Mouse (Mus musculus): ENCODE data around the gene H2-K1.

Gene H2-K1

DNA sequence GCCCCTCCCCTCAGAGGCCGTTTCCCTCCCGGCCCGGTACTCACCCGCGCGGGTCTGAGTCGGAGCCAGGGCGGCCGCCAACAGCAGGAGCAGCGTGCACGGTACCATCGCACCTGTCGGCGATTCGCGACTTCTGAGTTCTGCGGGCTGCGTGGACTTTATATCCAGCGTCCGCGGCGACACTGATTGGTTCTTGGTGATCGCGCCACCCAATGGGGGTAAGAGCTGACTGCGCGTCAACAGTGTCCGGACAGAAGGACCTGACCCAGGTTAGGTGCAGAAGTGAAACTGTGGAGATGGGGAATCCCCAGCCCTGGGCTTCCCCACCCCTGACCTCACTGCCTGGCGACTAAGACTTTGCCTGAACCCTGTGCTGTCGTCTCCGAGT, at the start of gene H2-K1:
TSS of gene H2-K1 (minus strand) at position 198 of the 388 bp plus-strand sequence.
- peak; percentile 94 for DNase-seq

DNA sequence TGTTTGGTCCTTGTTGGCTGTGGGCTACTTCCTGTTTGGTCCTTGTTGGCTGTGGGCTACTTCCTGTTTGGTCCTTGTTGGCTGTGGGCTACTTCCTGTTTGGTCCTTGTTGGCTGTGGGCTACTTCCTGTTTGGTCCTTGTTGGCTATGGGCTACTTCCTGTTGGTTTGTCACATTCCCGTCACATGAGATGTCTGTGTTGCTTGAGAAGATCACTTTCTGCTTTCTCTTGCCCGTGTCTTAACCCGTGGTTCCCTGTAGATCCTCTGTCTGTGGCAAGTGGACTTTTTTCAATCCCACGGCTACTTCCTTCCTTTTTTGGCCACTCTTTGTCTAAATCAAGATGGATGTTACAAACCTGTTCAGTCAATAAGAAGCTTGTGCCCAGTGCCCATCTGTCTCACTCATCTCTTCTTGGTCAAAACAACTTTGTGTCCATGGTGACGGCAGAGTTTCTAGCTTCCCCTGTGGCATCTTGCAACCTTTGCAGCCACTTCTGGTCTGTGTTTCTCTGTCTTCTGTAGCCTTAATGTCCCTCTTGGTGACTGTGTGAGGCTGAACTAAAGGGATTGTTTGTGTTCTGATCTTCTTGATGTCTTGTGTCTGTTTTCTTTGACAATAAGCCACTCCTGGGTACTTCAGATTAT, 47.4 kb upstream of the H2-K1 start:
- DNase-seq = no peak

DNA sequence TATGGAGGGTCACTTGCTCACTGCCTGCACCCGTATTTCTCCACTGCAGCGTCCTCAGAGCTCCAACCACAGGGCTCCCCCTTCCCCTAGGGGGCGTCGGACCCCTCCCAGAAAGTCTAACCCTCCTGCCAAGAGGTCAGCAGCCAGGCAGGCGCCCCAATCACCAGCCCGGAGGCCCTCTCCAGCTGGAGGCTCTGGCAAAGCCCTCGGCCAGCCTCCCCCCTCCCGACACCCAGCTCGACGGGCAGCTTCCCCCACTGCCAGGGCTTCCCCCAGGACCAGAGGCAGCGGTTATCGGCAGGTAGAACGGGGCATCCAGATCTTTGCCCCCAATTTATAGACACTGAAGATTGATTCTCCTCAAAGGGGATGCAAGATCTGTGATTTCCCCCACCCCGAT, 45.8 kb upstream of the H2-K1 start:
- DNase-seq = no peak

DNA sequence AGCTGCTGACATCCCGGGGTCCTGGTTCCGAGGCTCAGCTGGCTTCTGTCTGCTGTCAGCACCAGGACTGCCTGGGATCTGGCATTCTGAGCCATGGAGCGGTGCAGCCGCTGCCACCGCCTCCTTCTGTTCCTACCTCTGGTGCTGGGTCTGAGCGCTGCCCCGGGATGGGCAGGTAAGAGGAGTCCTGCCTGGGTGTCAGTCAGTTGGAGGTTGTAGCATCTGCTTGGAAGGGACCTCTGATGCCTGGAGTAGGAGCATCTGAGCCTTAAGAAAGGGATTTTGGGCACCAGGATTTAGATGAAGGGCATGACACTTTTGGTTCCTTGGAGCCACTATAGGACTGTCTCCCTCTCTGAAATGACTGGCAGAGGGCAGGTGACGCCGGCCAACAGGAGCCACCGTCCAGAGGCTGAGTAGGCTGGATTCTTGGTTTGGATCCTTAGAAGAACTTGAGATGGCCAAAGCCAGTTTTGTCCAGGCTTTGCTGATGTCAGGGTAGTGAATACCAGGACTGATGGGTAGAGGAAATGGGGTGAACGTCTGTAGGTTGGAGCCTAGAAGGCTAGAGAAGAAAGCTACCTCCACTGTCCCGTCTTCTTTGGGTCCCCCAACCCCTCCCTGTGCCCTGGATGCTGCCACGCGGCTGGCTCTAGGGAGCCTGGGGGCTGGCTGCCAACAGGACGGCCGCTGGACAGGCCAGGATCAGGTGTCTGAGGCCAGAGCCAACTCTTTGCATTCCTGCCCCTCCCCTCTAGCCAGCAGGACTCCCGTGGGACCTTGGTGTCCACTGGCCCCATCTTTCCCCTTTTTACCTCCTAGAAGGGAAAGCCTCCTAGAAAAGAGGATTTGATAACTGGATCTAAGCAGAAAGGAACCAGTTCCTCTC, 39.7 kb upstream of the H2-K1 start:
- DNase-seq = peak; percentile 39

DNA sequence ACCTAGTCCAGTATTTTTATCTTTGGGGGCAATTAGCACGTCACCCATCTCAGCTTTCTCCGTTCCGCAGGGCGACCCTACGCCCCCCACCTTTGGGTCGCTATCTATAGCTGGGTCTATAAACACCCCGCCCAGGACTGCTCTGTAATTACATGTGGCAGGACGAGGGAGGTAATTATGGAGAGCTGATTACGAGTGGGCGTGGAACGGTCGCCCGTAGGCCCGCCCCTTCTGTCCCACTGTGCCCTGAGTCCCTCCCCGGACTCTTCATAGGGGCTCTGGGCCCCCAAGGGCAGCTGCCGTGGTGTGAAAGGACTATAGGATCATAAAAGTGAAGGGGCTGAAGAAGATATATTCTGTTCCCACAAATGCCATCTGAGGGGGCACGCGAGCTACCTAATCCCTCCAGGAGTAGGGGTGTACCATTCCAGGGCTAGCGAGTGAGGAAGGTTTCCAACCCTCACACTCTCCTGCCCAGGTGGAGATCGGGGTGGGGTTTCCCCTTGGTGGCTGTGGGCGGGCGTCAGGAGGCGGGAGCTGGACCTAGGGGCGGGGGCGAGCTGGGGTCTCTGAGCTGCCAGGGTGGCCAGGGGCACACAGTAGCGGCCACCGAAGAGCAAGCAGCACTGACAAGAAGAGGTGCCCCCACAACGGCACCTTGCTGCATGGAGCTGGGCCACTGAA, 38.9 kb upstream of the H2-K1 start, which contains the start of gene Col11a2:
TSS of gene Col11a2 (plus strand) at position 560 of the 684 bp plus-strand sequence.
- peak; percentile 22 for DNase-seq

DNA sequence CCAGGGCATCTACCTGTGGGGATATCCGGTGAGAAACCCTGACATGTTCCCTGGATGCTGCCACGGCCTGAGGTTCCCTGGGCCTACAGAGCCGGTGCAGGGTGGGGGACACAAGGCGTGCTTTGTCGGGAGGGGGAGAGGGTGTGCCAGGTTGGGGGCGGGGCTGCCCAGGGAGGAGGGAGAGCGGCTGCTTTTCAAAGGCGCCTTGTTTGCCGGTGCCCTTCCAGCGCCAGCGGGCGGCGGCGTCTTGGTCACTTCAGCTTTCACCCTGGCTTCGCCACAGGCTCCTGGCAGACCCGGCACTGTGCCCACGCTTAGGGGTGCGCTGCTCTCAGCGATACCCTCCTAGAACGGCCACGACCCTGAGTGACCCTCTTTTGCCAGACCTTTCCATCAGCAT, 38.3 kb upstream of the H2-K1 start:
- DNase-seq = peak; percentile 19

DNA sequence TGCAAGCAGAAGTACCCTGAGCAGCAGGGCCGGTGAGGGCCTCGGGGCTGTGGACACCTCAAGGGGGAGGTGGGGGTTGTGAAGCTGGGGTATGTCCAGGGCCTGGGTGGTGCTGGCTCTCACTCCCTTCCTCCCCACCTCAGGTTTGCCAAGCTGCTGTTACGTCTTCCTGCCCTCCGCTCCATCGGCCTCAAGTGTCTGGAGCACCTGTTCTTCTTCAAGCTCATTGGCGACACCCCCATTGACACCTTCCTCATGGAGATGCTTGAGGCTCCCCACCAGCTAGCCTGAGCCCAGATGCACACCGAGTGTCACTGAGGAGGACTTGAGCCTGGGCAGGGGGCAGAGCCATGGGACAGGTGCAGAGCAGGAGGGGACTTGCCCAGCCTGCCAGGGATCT, 37.1 kb upstream of the H2-K1 start:
- DNase-seq = no peak

DNA sequence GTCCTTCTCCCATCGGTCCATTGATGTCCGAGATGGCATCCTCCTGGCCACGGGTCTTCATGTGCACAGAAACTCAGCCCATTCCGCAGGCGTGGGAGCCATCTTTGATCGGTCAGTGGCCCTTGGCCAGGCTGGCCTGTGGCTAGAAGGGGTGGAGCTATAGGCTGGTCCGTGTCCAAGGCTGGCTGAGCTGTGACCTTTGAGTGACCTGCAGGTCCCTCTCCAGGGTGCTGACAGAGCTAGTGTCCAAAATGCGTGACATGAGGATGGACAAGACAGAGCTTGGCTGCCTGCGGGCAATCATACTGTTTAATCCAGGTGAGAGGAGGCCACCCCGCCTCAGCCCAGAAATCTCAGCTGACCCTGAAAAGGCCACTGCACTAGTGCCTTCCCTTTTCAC, 36.5 kb upstream of the H2-K1 start:
- peak; percentile 44 for DNase-seq

DNA sequence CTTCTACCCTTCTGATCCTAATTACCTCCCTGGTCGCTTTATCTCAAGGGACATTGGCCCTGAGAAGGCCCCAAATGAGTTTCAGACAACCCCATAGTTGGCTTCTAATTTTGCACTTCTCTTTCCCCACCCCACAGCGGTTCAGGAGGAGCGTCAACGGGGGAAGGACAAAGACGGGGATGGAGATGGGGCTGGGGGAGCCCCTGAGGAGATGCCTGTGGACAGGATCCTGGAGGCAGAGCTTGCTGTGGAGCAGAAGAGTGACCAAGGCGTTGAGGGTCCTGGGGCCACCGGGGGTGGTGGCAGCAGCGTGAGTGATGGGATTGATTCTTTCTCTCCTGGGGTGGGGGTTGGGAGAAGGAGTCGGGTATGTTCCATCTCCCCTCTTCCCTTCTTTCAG, 35.4 kb upstream of the H2-K1 start:
- no peak for DNase-seq

DNA sequence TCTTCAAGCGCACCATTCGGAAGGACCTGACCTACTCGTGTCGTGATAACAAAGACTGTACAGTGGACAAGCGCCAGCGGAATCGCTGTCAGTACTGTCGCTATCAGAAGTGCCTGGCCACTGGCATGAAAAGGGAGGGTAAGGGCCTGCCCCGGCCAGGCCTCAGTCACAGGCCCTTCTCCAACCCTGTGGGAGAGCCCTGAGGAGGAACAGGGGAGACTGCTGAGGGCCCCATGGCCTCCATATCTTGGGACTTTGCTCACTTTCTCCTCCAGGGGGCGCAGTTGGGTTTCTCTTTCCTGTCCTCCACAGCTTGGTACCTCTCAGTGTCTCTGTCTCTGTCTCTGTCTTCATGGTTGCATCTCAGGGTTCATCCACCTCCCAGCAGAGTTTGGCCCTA, 33.9 kb upstream of the H2-K1 start:
- DNase-seq = peak; percentile 58

DNA sequence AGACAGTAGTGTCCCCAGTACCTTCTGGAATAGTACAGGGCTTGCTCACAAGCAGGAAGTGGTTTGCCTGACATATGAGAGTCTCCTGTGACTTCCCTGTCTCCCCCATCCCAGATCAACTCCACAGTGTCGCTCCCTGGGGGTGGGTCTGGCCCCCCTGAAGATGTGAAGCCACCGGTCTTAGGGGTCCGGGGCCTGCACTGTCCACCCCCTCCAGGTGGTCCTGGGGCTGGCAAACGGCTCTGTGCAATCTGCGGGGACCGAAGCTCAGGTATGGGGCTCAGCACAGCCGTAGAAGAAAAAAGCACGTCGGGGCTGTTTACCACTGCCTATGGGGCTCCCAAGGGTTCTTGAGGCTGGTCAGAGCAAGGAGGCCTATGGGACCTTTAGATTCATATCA, 33.3 kb upstream of the H2-K1 start:
- DNase-seq = no peak

DNA sequence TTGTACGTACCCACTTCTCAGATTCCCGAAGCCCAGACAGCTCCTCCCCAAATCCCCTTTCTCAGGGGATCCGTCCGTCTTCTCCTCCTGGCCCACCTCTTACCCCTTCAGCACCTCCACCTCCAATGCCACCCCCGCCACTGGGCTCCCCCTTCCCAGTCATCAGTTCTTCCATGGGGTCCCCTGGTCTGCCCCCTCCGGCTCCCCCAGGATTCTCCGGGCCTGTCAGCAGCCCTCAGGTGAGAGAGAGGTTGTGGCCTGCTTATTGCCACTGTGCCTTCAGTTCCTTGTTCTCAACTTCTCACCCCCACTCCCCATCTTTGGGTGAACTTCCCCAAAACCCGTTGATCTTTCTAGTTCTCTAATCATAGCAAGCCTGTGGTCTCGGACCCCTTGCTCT, 32.7 kb upstream of the H2-K1 start:
- DNase-seq = peak; percentile 21

DNA sequence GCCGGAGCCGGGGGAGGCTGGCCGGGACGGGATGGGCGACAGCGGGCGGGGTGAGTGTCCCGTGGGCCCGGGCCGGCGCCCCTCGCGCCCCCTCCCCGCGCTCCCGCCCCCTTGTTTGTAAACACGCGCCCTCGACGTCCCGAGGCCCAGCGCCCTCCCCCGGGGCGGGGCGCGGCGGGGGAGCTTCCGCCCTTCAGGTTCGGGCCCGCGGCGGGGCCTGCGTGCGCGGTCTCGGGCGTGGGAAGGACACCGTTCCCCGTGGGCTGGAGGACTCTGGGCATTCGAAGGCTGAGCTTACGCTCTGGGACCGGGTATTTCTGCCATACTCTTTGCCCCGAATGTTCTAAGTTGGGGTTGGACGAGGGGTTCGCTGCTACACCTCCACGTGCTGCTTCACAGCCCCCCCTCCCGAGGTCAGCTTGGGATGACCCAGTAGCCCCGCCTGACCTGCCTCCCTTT, 32.1 kb upstream of the H2-K1 start:
- peak; percentile 86 for DNase-seq

DNA sequence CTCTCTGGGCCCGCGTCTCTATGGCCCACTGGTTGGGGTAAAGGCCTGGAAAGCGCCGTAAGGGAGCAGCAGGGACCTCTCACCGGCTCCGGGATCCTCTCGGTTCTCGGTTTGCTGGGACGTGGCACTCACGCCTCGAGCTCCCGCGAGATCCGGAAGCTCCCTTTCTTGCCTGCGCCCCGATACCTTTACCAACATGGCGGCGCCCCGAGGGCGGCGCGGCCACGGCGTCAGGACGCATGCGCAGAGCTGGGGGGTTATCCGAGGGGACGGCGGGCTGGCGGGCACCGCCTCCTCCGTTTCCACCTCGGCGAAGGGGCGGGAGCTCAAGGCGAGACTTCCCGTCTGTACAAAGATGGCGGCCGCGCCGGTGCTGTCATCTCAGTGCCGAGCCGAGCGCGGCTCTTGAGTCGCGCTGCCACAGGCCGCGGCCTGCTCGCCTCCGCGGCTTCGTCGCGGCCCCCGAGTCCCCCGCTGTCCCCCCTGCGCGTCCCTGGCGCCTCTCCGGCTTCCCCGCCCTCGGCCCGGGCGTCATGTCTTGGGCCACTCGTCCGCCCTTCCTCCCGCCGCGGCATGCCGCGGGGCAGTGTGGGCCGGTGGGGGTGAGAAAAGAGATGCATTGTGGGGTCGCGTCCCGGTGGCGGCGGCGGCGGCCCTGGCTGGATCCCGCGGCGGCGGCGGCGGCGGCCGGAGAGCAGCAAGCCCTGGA, 31.5 kb upstream of the H2-K1 start, which contains the start of the genes Slc39a7 and Rxrb:
TSS of gene Slc39a7 (minus strand) at position 218 of the 709 bp plus-strand sequence.
TSS of gene Rxrb (plus strand) at position 348 of the 709 bp plus-strand sequence.
- DNase-seq = peak; percentile 99

DNA sequence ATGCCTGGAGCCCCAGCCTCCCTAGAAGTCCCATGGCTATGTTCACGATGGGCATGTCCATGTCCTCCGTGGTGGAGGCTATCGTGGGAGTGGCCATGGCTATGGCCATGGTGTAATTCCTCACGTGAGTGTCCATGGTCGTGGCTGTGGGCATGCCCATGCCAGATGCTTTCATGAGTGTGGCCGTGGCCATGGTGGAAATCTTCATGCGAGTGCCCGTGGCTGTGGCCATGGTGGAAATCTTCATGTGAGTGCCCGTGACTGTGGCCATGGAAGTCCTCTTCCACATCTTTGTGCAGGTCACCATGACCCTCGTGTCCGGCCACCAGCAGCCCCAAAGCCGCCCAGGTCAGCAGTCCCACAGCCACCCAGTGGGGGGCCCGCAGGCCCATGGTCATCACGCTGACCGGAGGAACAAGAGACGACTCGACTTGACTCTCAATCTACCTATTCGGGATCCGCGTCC, 30.7 kb upstream of the H2-K1 start:
- no peak for DNase-seq

DNA sequence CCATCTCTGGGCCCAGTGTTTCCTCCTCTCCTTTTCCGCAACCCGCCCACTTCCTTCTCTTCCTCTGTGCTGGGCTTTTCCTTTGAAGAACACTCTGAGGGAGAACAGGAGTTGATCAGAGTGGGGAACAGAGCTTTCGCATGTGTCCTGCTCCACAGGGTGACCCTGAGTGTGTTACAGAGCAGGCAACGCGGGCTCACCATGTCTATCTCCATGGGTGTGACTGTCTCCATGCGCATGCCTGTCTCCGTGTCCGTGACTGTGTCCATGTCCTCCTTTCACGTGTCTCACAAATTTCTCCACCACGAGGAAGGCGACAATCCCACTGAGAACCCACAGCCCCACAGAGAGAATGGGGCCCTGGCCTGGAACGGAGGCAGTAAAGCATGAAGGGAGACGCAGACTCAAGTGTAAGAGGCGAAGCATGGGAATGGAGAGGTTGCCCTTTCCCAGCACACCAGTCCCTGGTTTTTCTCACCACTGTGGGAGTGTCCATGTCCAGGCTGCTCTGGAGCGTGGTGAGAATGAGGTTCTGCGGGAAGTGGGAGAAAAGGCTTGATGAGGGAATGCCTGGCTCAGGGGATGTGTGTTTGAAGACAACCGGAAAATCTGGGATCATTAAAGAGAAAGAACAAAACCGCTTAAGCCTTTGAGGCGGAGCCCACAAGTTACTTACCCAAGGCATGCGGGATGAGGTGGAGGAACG, 29.9 kb upstream of the H2-K1 start:
- no peak for DNase-seq

DNA sequence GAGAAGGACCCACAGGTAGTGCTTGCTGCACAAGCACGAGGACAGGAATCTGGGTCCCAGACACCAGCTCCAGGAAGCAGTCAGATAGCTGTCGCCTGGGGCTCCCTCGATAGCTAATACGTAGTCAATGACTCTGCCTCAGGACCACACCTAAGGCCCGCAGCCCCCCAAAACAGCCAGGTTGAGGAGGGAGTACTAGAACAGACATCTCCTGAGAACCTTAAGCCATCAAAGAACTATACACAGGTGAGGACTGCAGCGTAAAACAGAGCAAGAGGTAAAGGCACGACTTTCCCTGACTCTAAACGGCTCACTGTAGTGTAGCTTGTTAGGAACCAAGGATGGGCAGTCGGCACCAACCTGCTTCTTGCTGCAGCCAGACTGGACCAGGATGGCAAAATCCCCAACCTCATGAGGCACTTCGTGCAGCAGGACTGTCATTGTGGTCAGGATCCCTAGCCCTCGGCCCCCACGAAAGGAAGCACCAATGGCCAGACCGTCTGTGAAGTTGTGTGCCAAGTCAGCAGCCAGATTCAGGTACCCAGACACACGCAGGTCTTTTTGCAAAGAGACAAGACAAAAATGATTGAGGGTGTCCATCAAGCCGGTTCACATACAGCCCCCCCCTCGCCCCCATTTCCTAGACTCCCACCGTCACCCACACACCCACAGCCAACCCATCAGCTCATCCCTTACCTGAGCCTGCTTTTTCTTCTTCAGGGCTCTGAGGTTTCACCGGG, 29.2 kb upstream of the H2-K1 start:
- no peak for DNase-seq

DNA sequence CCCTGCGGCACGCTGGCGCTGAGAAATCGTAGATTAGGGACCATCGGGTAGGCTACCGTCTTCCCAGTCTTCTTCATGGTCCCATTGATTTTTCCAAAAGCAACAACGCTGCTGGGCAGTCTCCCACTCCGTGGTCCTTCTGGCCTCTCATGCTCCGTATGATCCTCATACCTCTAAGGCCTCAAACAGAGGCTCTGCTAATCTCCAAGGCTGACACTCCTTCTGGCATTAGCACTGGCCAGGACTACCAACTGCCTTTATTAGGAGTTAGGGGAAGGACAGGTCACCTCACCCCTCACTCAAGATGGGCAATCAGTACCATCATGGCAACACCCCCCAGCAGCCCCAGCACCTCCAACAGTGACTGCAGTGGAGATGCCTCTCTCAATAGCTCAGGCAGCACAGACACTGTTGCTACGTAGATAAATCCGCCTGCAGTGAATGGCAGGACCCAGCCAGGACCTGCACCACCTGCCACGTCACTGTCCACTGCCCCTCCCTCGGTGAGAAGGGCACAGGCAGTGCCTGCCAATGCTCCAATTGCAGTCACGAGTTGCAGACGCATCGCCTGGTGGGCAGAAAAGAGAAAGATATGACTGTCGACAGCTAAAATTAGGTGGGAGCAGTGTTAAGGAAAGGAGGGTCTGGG, 28.5 kb upstream of the H2-K1 start:
- no peak for DNase-seq

DNA sequence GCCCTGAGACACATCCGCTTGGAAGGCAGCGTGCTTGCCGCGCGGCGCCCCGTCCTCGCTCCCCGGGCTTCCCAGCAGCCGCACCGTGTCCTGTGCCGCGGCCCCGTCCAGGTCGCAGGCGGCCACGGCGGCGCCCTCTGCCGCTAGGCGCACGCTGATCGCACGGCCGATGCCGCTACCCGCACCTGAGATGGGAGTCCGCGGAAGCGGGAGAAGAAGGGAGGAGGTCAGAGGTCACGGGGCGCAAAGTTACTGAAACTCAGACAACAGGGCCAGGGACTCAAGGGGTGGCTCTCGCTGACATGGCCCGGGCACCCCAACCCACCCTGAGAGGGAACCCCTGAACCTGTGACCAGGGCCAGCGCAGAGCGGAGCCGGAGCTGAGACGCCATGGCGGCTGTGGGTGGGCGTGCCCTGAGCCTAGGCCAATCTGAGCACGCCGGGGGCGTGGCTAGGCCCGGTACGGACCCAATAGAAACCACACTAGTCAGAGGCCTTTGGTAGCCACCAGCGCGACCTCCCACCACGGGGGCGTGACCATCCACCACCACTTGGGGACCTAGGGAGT, 27.6 kb upstream of the H2-K1 start, which contains the start of gene H2-Ke6:
TSS of gene H2-Ke6 (minus strand) at position 405 of the 568 bp plus-strand sequence.
- DNase-seq = peak; percentile 97
